Mouse (Mus musculus): Measurements from ENCODE around the gene Slc29a1.
"Not testable (repeated sequence)": the region's sequence is repeated elsewhere in the genome, so short reads cannot be mapped to it uniquely, and the experiment has no call there.

Slc29a1 gene

GRCm38 (mm10) chr17:45599446-45600242 lies at the start of gene Slc29a1:
TSS of gene Slc29a1 (minus strand) at chr17:45599606.
- no peak for DNase-seq (ENCODE audit: low spot score in 2 of 2)

GRCm38 (mm10) chr17:45644185-45644584 lies 44.8 kb upstream of the Slc29a1 start:
- DNase-seq (ENCODE audit: low spot score in 2 of 2), result no peak

DNA sequence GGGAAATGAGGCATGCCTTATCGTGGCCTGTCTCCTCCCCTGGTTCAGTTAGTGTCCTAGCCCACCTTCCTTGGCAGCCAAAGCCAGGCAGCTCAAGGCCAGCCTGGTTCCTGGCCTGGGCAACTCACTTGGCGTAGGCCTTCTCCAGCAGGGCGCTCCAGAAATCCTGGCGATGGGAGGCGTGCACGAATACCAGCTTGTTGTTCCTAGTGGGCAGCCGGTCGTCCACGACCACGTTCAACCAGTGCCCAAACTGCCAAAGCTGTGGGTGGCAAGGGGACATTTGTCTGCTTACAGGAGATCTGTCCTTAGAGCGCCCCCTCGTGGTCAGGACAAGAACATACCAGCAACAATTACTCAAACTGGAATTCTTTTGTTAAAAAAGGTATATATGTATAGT lies 43.3 kb upstream of the Slc29a1 start:
- peak; percentile 58 to 87 for DNase-seq (ENCODE audit: low spot score in 2 of 2)

GRCm38 (mm10) chr17:45641981-45642380 lies 42.6 kb upstream of the Slc29a1 start:
- no peak for DNase-seq (ENCODE audit: low spot score in 2 of 2)

- peak; percentile 74 to 82 for DNase-seq (ENCODE audit: low spot score in 2 of 2)
Observed at GRCm38 (mm10) chr17:45638596-45639295, 39.3 kb upstream of the Slc29a1 start.

DNA sequence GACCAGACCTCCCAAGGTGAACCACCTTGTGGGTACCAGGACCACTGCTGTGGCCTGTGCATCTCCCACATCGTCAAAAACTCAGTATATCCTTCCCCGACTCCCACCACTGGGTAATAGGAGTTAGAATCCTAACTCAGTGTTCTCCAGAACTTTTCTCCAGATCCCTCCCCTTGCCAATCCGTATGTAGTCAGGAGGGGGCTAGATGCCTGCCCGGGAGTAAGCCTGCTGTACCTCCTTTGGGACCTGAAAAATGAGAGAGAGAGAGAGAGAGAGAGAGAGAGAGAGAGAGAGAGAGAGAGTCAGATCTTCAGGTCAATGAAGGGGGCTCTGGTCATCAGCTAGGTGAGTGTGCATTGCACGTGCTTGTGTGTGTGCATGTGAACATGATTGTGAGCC lies 34.6 kb upstream of the Slc29a1 start:
- DNase-seq (ENCODE audit: low spot score in 2 of 2), result no peak

GRCm38 (mm10) chr17:45631940-45632339 lies 32.5 kb upstream of the Slc29a1 start:
- no peak for DNase-seq (ENCODE audit: low spot score in 2 of 2)

DNA sequence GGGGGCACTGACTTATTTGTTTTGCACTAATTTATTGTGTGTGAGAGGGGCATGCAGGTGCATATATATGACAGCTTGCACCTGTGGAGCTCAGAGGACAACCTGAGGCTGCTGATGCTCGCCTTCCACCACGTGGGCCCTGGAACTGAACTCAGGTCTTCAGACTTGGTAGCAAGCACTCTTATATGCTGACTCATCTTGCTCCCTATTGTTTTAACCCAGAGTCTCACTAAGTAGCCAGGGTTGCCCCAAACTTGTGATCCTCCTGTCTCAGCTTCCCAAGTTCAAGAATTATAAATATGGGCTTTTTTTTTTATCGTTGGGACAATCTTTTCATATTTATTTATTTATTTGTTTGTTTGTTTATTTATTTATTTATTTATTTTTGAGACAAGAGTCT lies 31.6 kb upstream of the Slc29a1 start:
- no peak for DNase-seq (ENCODE audit: low spot score in 2 of 2)

GRCm38 (mm10) chr17:45629861-45630694 lies 30.7 kb upstream of the Slc29a1 start:
- DNase-seq (ENCODE audit: low spot score in 2 of 2), result peak; percentile 68 to 90

- DNase-seq (ENCODE audit: low spot score in 2 of 2), result no peak
Observed at GRCm38 (mm10) chr17:45628885-45629855, 29.8 kb upstream of the Slc29a1 start.

GRCm38 (mm10) chr17:45628160-45628559 lies 28.8 kb upstream of the Slc29a1 start:
- no peak for DNase-seq (ENCODE audit: low spot score in 2 of 2)

DNA sequence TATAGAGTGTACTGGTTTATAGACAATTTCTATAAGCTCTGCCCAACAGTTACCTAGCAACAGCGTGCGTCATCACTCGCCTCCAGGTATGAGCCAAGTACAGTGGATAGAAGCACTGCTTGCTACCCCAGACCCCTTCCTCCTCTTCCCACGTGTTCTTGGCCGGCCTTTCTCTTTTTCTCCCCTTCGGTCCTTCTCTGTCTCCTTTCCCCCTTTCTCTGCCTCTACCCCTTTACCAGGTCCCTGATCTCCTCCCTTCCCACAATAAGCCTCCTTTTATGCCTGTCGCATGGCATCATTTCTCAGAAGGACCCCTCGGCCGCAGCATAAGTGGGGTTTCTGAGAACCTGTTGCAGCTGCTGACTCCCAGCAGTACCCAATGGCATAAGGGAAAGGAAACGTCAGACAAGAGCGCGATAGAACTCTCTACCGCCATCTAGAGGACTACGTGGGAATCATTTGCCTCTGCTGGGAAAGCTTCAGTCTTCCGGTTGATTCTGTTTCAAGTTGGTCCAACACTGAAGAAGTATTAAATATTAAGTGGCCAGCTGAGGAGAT lies 27.2 kb upstream of the Slc29a1 start:
- peak; percentile 69 to 86 for DNase-seq (ENCODE audit: low spot score in 2 of 2)

GRCm38 (mm10) chr17:45623425-45623824 lies 24.0 kb upstream of the Slc29a1 start:
- DNase-seq (ENCODE audit: low spot score in 2 of 2), result not testable (repeated sequence)

DNA sequence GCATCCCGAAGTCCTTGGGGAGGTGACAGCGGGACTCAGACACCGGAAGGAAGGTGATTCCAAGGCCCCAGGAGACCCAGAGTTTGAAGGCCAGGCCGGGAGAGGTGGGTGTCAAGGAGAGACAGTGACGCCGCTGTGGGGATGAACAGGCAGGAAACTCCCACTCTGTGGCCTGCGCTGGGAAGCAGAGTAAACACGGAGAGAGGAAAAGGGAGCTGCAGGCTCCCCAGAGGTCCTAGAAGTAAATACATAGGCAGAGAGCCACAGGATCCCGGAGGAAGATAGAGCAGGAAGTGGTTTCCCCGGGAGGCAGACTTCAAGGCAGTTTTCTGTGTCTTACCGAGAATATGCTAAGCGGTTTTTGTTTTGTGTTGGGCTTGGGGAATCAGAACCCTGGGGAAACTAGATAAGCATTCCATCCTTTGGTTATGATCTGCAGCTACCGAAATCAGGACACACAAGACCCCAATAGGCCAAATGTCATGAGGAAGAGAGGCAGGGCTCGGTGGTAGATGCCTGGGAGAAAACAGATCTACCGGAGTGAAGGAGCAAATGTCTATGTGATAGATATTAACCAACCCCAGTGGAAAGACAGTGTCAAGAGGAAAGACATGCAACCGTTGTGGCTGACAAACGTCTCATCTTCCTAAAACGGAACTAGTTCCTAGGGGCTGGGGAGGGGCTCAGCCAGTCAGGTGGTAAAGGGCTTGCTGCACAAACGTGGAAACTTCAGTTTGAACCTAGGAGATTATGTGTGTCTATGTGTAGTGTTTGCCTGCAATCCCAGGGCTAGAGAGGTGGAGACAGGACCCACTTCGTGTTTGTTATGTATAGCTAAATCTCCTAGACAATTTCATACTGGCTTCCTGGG lies 20.2 kb upstream of the Slc29a1 start:
- peak; percentile 47 to 61 for DNase-seq (ENCODE audit: low spot score in 2 of 2)

DNA sequence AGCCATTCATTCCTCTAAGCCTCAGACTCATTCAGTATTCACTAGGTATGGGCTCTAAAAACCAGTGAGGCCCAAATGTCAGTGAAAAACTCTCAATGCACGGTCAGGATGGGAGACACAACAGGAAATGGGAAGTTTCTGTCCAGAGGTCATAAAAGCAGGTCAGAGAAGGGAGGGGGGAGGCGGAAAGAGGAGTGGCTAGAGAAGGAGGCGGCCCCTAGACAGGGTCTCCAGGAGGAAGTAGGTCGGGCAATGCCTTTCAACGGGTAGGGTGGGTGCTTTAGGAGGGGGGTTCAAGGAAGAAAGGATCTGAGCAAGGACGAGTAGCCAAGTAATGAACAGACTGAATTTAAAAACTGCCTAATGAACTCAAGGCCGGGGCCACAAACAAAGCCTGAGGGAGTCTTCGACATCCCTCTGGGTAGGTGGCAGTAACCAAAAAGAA lies 19.6 kb upstream of the Slc29a1 start:
- DNase-seq (ENCODE audit: low spot score in 2 of 2), result peak; percentile 57 to 67

DNA sequence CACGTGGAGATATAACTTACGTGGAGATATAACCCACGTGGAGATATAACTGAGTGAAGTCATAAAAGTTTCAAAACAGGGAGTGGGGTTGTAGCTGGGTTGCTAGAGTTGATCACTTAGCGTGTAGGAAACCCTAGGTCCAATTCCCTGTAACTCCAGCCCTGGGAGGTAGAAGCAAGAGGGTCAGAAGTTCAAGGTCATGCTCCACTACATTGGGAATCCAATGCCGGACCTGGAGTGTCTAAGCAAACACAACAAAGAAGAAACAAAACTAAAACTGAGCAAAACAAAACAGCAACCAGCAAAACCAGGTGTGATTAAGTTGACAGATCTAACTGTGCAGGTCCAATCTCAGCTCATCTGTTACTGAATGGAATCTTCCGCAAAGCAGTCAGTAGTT lies 18.2 kb upstream of the Slc29a1 start:
- no peak for DNase-seq (ENCODE audit: low spot score in 2 of 2)

DNA sequence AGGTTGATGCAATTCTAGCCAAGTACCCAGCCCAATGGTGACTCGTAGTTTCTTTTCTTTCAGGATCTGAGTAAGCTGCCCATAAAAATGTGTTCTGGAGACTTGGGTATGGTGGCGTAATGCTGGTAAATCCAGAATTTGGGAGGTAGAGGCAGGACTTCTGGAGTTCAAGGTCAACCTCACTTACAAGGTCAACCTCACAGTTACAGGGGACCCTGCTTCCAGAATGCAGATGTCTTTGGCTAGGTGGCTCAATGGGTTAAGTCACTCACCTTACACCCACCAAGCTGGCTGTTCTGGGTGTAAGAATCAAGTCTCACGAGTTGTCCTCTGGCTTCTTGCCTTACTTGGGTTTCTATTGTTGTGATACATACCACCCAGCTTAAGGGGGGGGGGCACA lies 17.3 kb upstream of the Slc29a1 start:
- no peak for DNase-seq (ENCODE audit: low spot score in 2 of 2)

- DNase-seq (ENCODE audit: low spot score in 2 of 2), result no peak
Observed at GRCm38 (mm10) chr17:45616046-45616650, 16.7 kb upstream of the Slc29a1 start.

DNA sequence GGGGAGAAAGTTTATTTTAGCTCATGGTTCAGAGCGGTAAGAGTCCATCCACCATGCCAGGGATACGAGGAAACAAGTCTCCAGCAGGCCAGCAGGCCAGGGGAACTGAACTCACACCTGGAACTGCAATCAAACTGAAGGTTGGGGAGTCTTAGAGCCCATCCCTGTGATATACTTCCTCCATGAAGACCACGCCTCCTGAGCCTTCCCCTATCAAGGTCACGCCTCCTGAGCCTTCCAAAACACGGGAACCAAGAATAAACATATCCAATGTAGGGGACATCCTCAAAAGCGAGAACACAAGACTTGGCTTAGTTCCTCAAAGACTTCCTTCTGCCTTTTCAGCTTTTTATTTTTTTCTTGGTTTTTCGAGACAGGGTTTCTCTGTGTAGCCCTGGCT lies 13.5 kb upstream of the Slc29a1 start:
- no peak for DNase-seq (ENCODE audit: low spot score in 2 of 2)
